Mouse (Mus musculus) heart, embryonic 16.5 days (tissue): ENCODE measurements around the gene Cdk5r2. TPM values are rescaled to one million over a fixed set of nuclear protein-coding genes. Genes with fewer than 3 reads are reported as not detected.

Experiments used
- ATAC-seq: fragments of 200-750 bp; cut with Nextera tagmentation; replicated peaks from 2 replicates; pipeline ENCODE4 v1.8.0; 2017; ENCODE audit warnings: moderate number of reproducible peaks; ENCODE audit not compliant: insufficient read depth, low FRiP score; ENCODE audit errors: extremely low read depth
- H3K27ac ChIP-seq: fragments of 300-500 bp; sonication (generic); 2 replicates; pipeline ENCODE4 v1.5.1; 2014; ENCODE audit warnings: mild to moderate bottlenecking, low read length, control low read depth, moderate library complexity
- H3K27me3 ChIP-seq: fragments of 300-500 bp; sonication (generic); 2 replicates; pipeline ENCODE4 v1.6.1; 2014; ENCODE audit warnings: low read length, mixed read lengths; ENCODE audit not compliant: control insufficient read depth, insufficient read depth
- H3K36me3 ChIP-seq: fragments of 300-500 bp; sonication (generic); 2 replicates; pipeline ENCODE4 v1.6.1; 2014; ENCODE audit not compliant: control insufficient read depth, insufficient read depth
- H3K4me1 ChIP-seq: fragments of 300-500 bp; sonication (generic); 2 replicates; pipeline ENCODE4 v1.6.1; 2014; ENCODE audit warnings: low read length, mixed read lengths; ENCODE audit not compliant: control insufficient read depth, insufficient read depth
- H3K4me2 ChIP-seq: fragments of 300-500 bp; sonication (generic); 2 replicates; pipeline ENCODE4 v1.6.1; 2014; ENCODE audit warnings: low read depth, mild to moderate bottlenecking, control low read depth, low read length
- H3K4me3 ChIP-seq: fragments of 300-500 bp; sonication (generic); 2 replicates; pipeline ENCODE4 v1.5.1; 2014; ENCODE audit warnings: mild to moderate bottlenecking, control low read depth, low read length
- H3K9ac ChIP-seq: fragments of 300-500 bp; sonication (generic); 2 replicates; pipeline ENCODE4 v1.6.1; 2014; ENCODE audit warnings: low read length, control low read depth
- H3K9me3 ChIP-seq: fragments of 300-500 bp; sonication (generic); replicated peaks from 2 replicates; pipeline ENCODE4 v1.6.1; 2016; ENCODE audit warnings: low read length; ENCODE audit not compliant: control insufficient read depth
- WGBS: fragments of 180-500 bp; shearing (Covaris S2); extraction: QIAGEN DNeasy Blood & Tissue Kit; methylation state at CpG from one replicate; pipeline ENCODE4 v1.1.7; 2014; 5-methylcytosine and 5-hydroxymethylcytosine counted together
- polyA plus RNA-seq: library from polyadenylated mRNA; unstranded; fragments of >200 nt; fragmentation: Nextera tagmentation; extraction: Ambion mirVana; gene quantifications from 2 replicates; pipeline ENCODE4 v1.2.1, GENCODE M21; 2015

The Cdk5r2 gene
- polyA plus RNA-seq, 1 experiment from 2014 or later = not detected

GRCm38 (mm10) chr1:74882055-74882734 lies 27.5 kb downstream of the Cdk5r2 start:
- no peak for ATAC-seq
- Histone ChIP-seq H3K4me2 (peak overlapping the region; percentile 70), H3K4me1 (peaks cover 15% of the 10 kb centered on the region), H3K27ac (no peak overlapping the region), H3K9me3 (no peaks in the 10 kb centered on the region), H3K27me3 (peaks cover 73% of the 10 kb centered on the region), H3K4me3 (peak overlapping the region; percentile 51), H3K36me3 (no peaks in the 10 kb centered on the region), H3K9ac (0 out of 2 replicates have a peak overlapping the region, but pooled peaks have one; percentile 15)
- under 1% methylated on average over 60 of the region's 74 CpGs for WGBS

- H3K36me3 ChIP-seq = no peaks in the 10 kb centered on the region
- H3K9ac ChIP-seq = no peak overlapping the region
- H3K27me3 ChIP-seq = peaks cover 78% of the 10 kb centered on the region
- no peak for ATAC-seq
- no peaks in the 10 kb centered on the region for H3K9me3 ChIP-seq
- H3K4me1 ChIP-seq = peaks cover 15% of the 10 kb centered on the region
- no peak overlapping the region for H3K27ac ChIP-seq
- WGBS = 9% methylated on average over 8 of the region's 8 CpGs
- peak overlapping the region; percentile 51 for H3K4me3 ChIP-seq
- H3K4me2 ChIP-seq = peak overlapping the region; percentile 70
These were observed 28.1 kb downstream of the Cdk5r2 start for GRCm38 (mm10) chr1:74882828-74883227.

- Histone ChIP-seq H3K4me1 (peaks cover 15% of the 10 kb centered on the region), H3K9me3 (no peaks in the 10 kb centered on the region), H3K4me3 (no peak overlapping the region), H3K27ac (no peak overlapping the region), H3K27me3 (peaks cover 83% of the 10 kb centered on the region), H3K36me3 (no peaks in the 10 kb centered on the region), H3K4me2 (no peak overlapping the region), H3K9ac (no peak overlapping the region)
- 11% methylated on average over 5 of the region's 5 CpGs for WGBS
- no peak for ATAC-seq
These were observed 28.7 kb downstream of the Cdk5r2 start for GRCm38 (mm10) chr1:74883441-74883840.

GRCm38 (mm10) chr1:74884196-74885141 lies 29.7 kb downstream of the Cdk5r2 start:
- no peaks in the 10 kb centered on the region for H3K36me3 ChIP-seq
- H3K27me3 ChIP-seq = peaks cover 80% of the 10 kb centered on the region
- 1% methylated on average over 57 of the region's 57 CpGs for WGBS
- H3K4me2 ChIP-seq = peak overlapping the region; percentile 62
- H3K27ac ChIP-seq = no peak overlapping the region
- no peak for ATAC-seq
- H3K4me3 ChIP-seq = peak overlapping the region; percentile 38
- no peaks in the 10 kb centered on the region for H3K9me3 ChIP-seq
- peaks cover 15% of the 10 kb centered on the region for H3K4me1 ChIP-seq
- H3K9ac ChIP-seq = no peak overlapping the region

- peaks cover 15% of the 10 kb centered on the region for H3K4me1 ChIP-seq
- no peaks in the 10 kb centered on the region for H3K36me3 ChIP-seq
- no peaks in the 10 kb centered on the region for H3K9me3 ChIP-seq
- no peak within 1 kb of the TSS for H3K9ac ChIP-seq
- peak within 1 kb of the TSS; percentile 62 for H3K4me2 ChIP-seq
- H3K4me3 ChIP-seq = peak within 1 kb of the TSS; percentile 38
- no peak within 1 kb of the TSS for H3K27ac ChIP-seq
- peak; percentile 65 for ATAC-seq
- H3K27me3 ChIP-seq = peaks cover 88% of the 10 kb centered on the region
- WGBS = under 1% methylated on average over 42 of the region's 43 CpGs
These were observed 30.8 kb downstream of the Cdk5r2 start, which contains the start of gene Fev for GRCm38 (mm10) chr1:74885369-74886042. Gene Fev (minus strand): TSS chr1:74885419.

- H3K4me2 ChIP-seq = no peak overlapping the region
- 6% methylated on average over 7 of the region's 8 CpGs for WGBS
- H3K4me3 ChIP-seq = no peak overlapping the region
- no peak overlapping the region for H3K27ac ChIP-seq
- peaks cover 88% of the 10 kb centered on the region for H3K27me3 ChIP-seq
- H3K36me3 ChIP-seq = no peaks in the 10 kb centered on the region
- no peak overlapping the region for H3K9ac ChIP-seq
- ATAC-seq = no peak
- H3K9me3 ChIP-seq = no peaks in the 10 kb centered on the region
- peaks cover 3% of the 10 kb centered on the region; the same call in 1 of the 2 replicates for H3K4me1 ChIP-seq
These were observed 36.8 kb downstream of the Cdk5r2 start for GRCm38 (mm10) chr1:74891513-74891912.

GRCm38 (mm10) chr1:74892351-74893133 lies 37.8 kb downstream of the Cdk5r2 start:
- no peak overlapping the region; the same call in 1 of the 2 replicates for H3K4me3 ChIP-seq
- 2% methylated on average over 39 of the region's 39 CpGs for WGBS
- ATAC-seq = no peak

GRCm38 (mm10) chr1:74893134-74893855 lies 38.6 kb downstream of the Cdk5r2 start, which contains the start of gene Cryba2:
Gene Cryba2 (minus strand): TSS chr1:74893143.
- no peak within 1 kb of the TSS for H3K4me2 ChIP-seq
- H3K36me3 ChIP-seq = no peaks in the 10 kb centered on the region
- no peak within 1 kb of the TSS; the same call in 1 of the 2 replicates for H3K4me3 ChIP-seq
- peaks cover 89% of the 10 kb centered on the region for H3K27me3 ChIP-seq
- H3K9me3 ChIP-seq = no peaks in the 10 kb centered on the region
- H3K4me1 ChIP-seq = peaks cover 3% of the 10 kb centered on the region; the same call in 1 of the 2 replicates
- WGBS = 5% methylated on average over 25 of the region's 25 CpGs
- ATAC-seq = no peak
- no peak within 1 kb of the TSS for H3K9ac ChIP-seq
- no peak within 1 kb of the TSS for H3K27ac ChIP-seq

More at GRCm38 (mm10) chr1:74892351-74893133, 37.8 kb downstream of the Cdk5r2 start:
- no peak overlapping the region for H3K27ac ChIP-seq
- no peaks in the 10 kb centered on the region for H3K36me3 ChIP-seq
- H3K27me3 ChIP-seq = peaks cover 88% of the 10 kb centered on the region
- peaks cover 3% of the 10 kb centered on the region; the same call in 1 of the 2 replicates for H3K4me1 ChIP-seq
- no peak overlapping the region for H3K9ac ChIP-seq
- H3K4me2 ChIP-seq = no peak overlapping the region
- H3K9me3 ChIP-seq = no peaks in the 10 kb centered on the region
